Mouse (Mus musculus) T-helper 17 cell (primary cell): ENCODE data around the gene Gabbr2.

ENCODE experiments used
- in situ Hi-C, 2 experiments: fragments of 300-600 bp; cut with MboI, MseI; formaldehyde crosslinking; loops; 1 replicate in 1 of 2; 2 replicates in 1 of 2; pipeline ENCODE4 v1.15.1; 2025; ENCODE audit warnings: high pct_unique_total_duplicates in 2 of 2

Gene Gabbr2

DNA sequence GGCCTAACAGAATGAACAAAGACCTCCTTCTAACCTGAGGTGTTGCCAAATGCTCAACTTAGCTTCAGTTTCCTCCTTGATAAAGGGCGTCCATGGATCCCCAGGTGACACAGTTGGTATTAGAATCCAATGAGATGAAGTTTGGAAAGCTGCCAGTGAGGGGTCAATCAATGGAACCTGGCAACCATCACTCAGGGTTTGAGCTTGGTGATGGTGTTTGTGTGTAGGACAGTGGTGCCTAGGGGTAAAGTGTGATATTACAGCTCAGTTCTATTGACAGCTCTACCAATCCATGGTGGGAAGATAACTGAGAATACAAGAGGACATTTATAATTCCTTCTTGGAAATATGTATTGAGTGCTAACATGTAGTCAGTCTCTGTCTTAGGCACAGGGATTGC, 271.6 kb downstream of the Gabbr2 start:
- in situ Hi-C loops = no loop called here

DNA sequence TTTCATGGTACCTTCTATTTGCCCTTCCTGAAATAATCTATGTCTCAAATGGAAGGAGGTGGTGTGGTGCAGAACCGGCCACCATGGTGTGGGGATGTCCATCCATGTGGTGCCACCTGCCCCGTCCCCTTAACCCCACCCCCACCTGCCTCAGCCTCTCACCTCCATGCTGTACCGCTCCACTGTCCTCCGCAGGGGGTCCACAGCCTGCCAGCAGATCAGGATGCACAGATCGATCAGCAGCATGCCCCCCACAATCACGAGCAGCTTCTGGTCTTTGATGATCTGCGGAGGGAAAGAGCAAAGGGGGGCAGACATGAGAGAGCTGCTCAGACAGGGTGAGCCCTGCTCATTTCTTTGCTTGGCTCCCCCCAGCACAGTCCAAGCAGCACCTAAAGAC, 273.0 kb downstream of the Gabbr2 start:
- in situ Hi-C loops = no loop called here

DNA sequence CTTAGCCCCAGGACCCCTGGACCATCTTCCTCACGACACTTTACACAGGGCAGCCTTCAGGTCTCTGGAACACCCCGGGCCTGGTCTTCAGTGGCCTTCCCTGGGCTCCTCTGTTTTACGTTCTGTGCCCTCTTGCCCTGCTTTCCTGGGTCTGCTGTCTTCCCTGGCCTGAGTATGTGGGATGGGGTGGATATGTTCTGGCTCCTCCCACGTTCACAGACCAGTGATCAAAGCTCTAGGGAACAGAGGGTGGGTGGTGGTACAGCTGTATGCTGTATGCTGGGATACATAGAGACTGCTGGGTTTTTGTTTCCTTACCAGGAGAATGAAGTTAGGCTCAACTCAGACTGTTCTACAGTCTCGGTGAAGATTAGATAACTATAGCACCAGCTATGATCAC, 274.5 kb downstream of the Gabbr2 start:
- in situ Hi-C loops = no loop called here

DNA sequence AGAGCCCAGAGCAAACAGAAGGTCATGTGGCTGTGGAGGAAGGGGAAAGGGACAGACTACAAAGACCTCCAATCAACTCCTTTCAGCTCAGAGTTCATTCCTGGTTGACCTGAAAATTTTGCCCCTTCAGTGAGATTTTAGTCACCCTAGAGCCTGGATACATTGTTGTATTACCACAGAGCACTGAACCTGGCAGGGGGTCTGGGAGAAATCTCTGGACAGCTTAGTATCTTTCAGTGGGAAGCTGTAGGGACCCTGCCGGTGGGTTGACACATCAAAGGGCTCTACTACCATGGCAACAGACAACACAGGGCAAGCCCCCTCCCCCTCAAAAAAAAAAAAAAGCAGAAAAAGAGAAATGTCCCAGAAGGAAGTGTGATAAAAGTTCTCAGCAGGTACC, 275.3 kb downstream of the Gabbr2 start:
- in situ Hi-C loops = no loop called here

DNA sequence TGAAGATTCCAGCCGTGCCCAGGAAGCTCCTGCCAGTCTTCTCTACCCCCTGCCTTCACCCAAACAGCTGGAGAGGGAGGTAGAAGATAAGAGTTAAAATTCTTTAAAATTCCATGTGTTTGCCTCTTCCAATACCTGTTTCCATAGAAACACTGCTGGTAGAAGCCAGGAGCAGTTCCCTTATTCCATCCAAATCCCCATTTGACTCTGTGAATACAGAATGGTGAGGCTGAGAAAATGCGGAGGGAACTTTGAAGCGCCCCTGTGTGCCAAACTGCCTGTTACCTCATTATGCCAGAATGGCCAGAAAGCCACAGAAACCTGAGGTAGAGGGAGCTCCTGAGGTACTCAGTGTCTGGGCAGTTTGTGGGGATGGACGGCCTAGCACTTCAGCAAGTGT, 281.1 kb downstream of the Gabbr2 start:
- in situ Hi-C loops = no loop called here

DNA sequence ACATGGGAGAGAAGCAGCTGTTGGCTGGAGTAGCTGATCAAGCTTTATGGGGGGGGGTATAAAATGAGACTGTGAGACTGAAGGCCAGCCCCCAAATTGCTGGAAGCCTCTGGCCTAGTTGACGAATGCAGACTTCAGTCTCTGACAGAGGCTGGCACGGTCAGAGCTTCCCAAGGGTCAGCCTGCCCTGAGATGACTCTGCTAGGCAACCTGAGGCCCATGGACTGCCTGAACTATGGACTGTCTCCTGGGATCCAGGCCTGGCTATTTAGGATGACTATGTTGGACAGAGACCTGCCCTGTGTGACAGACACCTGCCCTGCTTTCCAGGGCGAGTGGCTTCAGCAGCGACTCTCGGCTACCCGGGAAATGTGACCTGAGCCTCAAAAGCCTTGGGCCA, 281.7 kb downstream of the Gabbr2 start:
- in situ Hi-C loops = no loop called here

DNA sequence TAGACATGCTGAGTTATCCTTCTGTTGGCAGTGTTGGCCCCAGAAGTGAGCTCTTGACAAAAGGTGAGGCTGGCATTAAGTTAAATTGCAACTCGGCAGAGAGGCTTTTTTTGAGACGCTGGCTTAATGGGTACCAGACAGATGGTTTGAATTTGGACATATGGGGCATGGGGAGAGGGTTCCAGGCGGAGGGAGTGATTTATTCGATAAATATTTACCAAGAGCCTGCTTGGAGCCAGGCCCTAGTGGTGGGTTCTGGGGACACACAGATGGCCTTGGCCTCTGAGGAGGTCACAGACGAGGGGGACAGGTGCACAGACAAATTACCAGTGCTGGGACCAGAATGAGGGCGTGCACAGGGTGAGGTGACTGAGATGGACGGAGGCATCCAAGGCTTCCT, 282.2 kb downstream of the Gabbr2 start:
- in situ Hi-C loops = no loop called here

DNA sequence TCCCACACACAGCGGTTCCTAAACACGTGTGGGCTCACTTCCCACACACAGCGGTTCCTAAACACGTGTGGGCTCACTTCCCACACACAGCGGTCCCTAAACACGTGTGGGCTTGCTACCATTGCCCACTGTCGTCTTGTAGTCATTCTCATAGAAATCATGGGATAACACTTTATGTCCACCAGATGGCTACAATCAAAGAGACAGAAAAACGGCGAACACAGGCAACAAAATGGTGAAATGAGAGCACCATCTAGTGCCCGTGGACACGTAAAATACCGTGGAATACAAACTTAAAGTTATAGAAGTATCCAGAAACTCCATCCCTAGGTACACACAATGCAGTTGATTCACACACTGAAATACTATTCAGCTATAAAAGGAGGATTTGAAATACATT, 285.9 kb downstream of the Gabbr2 start:
- in situ Hi-C loops = no loop called here

DNA sequence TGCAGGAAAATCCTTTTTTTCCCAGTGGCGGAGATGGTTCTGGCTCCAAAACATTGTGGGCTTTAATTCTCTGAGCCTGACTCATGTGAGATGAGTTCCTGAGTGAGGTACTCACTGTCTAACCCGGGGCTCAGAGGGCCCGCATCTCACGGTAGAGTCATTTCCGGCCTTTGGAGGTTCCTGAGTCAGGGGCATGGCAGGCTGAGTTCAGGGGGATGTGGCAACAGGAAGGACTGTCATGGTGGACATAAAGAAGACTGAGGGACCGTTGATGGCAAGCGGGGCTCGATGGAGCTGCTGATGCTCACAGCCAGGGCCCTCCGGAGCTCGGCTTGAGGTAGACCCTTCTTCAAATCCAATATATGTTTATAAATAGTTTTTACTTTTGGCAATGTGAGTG, 288.5 kb downstream of the Gabbr2 start:
- in situ Hi-C loops = no loop called here

DNA sequence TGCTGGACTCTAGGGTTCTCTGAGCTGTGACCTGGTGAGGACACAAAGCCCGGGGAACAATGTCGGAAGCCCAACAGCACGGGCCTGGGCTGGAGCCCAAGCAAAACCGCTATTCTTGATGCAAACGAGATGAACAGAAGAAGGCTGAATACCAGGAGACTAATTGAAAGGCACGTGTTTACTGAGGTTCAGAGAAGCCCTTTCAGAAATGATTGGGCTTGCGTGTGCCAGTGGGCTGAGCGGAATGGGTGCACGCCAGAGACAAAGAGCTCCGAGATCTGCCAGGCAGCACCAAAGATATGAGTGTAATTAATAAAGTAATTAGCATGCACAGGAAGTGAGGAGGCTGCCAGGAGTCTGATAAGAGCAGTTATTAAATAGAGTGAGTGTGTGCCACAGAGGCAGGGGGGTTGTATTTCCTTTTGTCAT, 291.4 kb downstream of the Gabbr2 start:
- in situ Hi-C loops = no loop called here

DNA sequence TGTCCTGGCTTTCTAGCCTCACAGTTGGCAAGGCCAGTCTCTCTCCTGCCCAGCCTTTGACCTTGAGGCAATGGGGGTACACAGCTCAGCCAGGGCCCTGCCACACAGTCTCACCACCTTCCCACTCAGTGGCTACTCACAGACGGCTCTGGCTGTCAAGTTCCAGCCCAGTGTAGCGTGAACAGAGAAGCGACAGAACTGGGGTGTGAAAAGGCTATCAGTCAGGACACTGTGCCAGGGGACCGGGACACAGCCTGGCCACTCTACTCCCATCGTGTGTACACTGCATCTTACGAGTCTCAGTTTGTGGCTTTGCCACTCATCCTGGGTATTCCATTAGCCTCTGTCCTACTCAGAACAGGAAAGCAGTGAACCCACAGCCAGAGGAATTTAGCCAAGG, 295.2 kb downstream of the Gabbr2 start:
- in situ Hi-C loops = loop anchor here (5.0 to 10.0 kb wide), 2 partner anchors 308 to 1596 kb away; no protein-coding TSS in a partner anchor

DNA sequence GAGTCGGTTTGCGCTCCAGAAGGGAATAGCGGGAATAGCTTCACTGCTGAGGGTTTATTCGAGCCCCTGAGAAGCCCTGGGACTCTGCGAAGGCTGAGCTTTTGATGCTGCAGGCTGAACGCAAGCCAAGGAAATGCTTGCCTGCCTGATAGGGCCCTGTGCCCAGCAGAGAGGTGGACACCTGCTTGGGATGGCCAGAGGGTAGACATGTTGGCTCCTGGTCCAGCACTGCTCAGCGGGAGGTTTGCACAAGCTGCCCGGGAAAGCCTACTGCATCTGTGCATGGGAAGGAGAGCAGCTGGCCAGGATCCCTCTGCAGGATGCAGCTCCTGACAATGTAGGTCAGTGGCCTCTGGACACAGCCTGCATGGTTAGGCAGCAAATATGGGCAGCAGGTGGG, 301.1 kb downstream of the Gabbr2 start:
- in situ Hi-C loops = loop anchor here (5.0 to 10.0 kb wide), 2 partner anchors 314 to 347 kb away; no protein-coding TSS in a partner anchor

DNA sequence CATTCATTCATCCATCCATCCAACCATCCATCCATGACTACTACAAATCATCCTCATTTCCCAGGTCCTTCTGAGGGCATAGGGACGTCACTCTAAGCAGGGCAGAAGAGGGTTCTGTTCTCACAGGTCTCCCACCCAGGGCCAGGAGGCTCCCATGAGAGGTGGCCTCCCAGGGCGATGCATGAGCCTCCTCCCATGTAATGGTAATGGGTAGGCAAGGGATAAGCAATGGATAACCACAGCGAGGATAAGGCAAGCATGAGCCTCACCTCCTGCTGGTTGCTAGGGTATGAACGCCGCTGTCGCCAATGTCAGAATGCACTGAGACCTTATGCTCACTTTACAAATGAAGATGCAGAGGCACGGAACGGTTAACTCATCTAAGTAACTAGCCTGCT, 301.7 kb downstream of the Gabbr2 start:
- in situ Hi-C loops = loop anchor here (5.0 to 10.0 kb wide), 2 partner anchors 315 to 347 kb away; no protein-coding TSS in a partner anchor

DNA sequence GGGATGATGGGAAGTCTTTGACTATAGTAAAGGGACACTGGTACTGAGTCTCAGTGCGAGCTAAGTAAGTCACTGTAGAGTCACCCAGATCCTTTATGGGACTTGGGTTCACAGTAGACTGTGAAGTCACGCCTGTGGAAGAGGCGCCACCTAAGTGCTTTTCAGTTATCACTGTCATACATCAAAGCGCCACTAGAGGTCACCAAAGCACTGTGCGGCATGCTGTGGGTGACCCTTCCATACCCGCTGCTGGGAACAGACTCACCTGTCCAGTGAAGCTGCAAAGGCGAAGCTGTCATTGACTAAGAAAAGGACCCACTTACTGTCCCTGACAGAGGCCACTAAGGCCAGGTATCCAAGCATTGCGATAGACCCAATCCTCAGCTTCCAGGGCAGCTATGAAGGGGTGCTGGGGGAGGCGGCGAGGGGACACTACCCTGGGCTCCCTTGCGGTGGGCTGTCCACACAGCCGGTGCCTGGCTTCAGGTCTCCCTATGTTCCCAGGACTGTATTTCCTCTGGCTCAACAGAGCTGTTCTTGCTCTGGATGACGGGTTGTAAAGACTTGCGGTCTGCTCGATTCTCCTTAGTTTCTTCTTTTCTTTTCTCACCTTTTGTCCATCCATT, 302.2 kb downstream of the Gabbr2 start:
- in situ Hi-C loops = loop anchor here (5.0 to 10.0 kb wide), 3 partner anchors 315 to 348 kb away; no protein-coding TSS in a partner anchor

DNA sequence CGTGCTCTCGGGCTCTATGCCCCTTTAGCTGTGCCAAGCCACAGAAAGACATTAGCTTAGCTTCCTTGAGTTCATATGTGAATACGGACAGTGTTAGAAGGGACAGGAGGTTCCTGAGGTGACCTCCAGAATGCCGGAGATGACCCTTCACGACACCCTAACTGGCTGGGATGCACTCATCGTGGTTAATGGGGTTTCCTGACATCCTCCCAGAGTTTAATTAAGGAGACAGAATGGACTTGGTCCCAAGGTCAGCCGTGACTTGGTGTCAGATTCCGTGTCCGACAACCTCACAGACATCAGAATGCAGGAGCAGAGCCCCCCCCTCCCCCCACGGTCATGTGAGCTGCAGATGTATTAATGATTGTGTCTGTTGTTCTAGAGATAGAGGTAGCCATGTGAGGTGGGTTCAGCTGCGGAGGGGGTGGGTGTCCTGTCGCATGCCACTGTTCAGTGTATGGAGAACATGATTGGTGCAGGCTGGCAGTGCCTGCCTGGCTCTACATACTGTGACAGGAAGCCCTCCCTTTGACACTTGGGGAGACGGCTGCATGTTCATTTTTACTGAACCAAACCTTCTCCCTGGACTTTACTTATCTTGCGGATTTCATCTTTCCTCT, 303.4 kb downstream of the Gabbr2 start:
- in situ Hi-C loops = loop anchor here in 1 of 2 experiments (10.0 kb wide), 1 partner anchor 346 kb away; no protein-coding TSS in a partner anchor

DNA sequence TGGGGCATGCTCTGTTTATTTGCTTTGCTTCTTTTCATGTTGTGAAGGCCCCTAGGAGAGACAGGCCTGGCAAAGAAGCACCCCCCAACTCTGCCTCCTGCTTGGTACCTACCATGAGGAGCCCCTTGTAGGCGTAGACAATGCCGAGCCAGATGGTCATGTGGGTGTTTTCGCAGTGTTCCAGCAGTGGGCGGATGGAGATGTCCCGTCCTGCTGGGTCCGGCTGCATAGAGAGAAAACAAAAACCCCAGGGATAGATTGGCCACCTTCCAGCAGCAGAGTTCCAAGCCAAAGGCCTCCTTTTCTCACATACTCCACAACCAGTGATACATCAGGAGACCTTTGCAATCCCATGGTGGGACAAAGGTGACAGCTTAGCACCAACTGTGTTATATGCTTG, 307.5 kb downstream of the Gabbr2 start:
- in situ Hi-C loops = loop anchor here in 1 of 2 experiments (10.0 kb wide), 1 partner anchor 351 kb away; no protein-coding TSS in a partner anchor

DNA sequence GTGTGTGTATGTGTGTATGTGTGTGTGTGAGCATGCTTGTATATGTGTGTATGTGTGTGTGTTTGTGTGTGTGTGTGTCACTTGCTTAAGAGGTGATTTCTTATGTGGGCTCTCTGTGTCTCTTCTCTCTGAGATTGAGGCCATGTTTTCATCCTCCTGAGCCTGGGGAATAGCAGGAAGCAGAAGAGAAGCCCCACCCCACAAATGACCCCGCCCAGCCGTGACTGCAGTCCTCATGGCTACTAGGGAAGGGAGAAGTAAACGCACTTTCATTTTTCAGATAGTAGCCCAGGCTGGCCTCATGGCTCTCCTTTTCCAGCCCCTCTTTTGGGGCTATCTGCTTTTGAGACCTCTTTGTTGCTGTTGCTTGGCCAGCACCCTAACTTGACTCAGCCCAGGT, 315.0 kb downstream of the Gabbr2 start:
- in situ Hi-C loops = no loop called here

DNA sequence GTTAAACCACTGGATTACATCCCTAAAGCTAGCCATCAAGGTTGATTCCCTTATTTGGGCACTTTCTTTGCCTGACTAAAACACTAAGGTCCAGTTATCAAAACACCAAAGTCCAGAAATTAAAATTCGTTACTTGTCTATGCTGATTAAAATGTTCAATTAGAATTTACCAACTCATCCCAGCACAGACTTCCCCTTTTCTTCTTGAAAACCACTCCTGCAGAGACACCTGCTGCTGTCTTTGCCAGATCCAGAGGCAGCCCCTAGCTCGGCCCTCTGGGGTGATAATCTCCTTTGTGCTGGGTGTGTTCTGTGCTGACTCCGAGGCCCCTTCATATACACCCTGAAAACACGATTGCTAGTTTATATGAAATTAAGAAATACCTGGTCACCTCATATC, 315.7 kb downstream of the Gabbr2 start:
- in situ Hi-C loops = no loop called here

DNA sequence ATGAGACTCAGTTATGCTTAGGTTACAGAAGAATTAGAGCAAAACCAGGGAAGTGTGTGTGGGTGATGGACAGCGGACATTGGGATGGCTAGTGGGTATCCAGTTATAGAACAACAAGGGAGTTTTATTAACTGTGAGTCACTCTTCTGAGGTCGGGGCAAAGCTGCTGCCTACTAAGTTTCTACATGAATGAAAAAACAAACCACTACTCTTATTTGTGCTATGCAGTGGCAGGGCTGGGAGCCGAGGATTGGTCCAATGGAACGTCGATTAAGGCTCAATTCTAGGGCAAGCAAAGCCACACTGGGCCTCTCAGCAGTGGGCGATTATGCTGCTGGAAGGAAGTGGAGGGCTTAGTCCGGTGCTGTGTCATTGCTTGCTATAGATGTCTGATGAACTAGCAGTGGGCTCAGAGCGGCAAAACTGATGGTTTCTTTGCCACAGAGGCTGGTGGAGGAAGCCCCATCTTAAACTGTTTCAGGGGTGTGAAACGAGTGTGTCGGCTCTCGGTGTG, 316.3 kb downstream of the Gabbr2 start:
- in situ Hi-C loops = no loop called here

DNA sequence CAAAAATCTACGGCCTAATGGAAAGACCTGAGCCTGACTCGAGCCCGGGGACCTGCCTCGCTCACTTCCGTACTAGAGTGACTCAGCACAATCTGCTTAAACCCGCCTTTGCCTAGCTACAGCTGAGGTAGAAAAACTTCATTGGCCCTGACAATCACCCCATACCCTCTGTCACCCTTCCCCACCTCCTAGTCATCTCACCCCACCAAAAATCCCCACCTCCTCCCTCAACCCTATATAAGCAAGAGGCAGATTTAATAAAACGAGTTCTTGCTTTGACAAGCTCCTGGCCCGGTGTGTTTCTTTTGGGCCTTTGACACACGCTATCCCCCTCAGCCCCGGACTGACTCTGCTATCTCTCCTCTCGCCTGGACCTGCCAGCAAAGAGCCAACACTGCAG, 323.1 kb downstream of the Gabbr2 start:
- in situ Hi-C loops = no loop called here

DNA sequence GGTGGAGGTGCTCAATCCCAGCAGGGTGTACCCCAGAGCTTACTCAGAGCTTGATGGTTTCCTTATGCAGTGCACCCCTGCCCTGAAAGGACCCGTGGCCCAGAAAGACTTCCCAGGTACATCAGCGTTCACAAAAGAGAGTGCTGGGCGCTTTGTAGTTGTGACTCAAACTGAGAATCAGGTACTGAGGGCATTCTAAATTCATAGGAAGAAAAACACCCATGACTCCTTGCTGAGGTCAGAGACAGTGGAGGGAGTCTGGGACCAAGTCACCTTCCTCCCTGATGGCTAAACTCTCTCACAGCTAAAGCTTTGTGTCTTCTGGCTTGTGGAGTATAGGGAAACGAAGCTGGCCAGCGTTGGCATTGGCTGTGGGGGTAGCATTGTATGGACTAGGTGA, 325.3 kb downstream of the Gabbr2 start:
- in situ Hi-C loops = no loop called here

DNA sequence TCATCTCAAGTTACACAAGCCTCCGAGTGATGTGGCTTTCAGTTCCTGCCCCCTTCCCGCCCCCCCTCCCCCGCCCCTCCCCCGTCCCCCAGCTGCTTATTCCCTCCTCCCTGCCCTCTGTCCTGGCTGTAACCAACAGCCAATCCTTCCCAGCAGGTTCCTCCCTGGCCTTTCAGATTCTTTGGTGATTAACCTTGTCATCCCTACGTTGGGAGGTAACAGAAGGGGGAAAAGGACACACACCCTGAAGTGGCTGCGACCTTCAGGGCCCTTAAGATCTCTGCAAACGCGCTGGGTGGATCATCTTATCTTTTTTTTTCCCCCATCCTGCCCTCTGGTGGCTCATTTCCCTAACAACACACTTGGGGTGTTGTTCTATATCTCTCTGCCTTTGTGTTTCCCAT, 326.3 kb downstream of the Gabbr2 start:
- in situ Hi-C loops = no loop called here
